Mouse (Mus musculus): ENCODE measurements around the gene Xaf1. TPM values are rescaled to one million over a fixed set of nuclear protein-coding genes. Genes with fewer than 3 reads are reported as not detected.
"Not testable (repeated sequence)": the region's sequence is repeated elsewhere in the genome, so short reads cannot be mapped to it uniquely, and the experiment has no call there.

The Xaf1 gene
- polyA plus RNA-seq, 1 experiment = 28.3 TPM

DNA sequence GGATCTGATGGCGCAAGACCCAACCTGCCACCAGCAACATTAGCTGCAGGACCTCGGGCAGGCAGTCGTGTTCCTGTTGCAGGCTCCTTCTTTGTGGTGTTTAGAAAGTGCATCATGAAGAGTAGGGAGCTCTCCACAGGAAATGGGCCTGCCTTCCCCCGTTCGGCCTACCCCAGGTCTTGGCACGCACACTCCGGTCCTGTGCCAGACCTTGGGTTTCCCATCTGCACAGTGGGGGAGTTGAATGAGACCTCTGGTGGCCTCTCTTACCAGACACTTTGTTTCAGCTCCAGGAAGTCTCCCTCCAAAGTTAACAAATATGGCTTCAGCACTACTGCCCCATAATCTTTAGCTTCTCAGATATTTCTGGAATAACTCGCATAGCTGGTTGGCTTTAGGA is 35.3 kb downstream of the Xaf1 start:
- Histone ChIP-seq H3K27ac (ENCODE audit: insufficient read depth, low read depth, low read length) (no peak overlapping the region), H3K4me1 (ENCODE audit: control insufficient read depth, insufficient read depth, insufficient read length, low read length) (no peaks in the 10 kb centered on the region; the same call in 1 of the 2 replicates), H3K4me3 (ENCODE audit: low read depth, low read length) (no peak overlapping the region), H3K36me3 (ENCODE audit: control insufficient read depth, insufficient read depth, low read length) (no peaks in the 10 kb centered on the region), H3K27me3 (ENCODE audit: control insufficient read depth, insufficient read depth, low read length) (no peaks in the 10 kb centered on the region)
- no peak for TF ChIP-seq CTCF (IDR thresholded peaks at IDR 0.05; ENCODE audit: extremely low read depth, insufficient read length, insufficient replicate concordance, low read depth, low read length)
- no peak for TF ChIP-seq POLR2A (IDR thresholded peaks at IDR 0.05; ENCODE audit: low read depth, low read length)
- WGBS = 73% methylated on average over 8 of the region's 8 CpGs

DNA sequence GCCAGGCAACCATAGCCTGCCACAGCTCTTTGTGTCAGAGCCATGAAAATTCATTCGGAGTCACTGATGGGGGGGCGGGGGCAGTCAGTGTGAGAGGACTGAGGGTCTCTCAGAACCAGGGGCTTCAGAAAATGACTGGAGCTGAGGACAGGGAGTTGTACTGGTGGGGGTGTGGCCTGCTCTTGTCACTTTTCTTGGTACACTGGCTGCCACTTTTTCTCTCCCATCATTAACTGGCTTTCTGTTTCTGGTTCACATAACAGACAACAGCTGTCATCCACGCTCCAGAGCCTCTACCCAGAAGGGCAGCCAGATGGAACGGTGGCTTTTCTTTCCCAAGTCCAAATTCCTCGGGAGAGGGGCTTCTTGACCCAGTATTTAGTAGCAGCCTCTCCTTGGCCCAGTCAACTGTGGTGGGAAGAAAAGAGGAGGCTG is 37.0 kb downstream of the Xaf1 start:
- Histone ChIP-seq H3K4me3 (ENCODE audit: low read depth, low read length) (no peak overlapping the region), H3K27me3 (ENCODE audit: control insufficient read depth, insufficient read depth, low read length) (no peaks in the 10 kb centered on the region), H3K4me1 (ENCODE audit: control insufficient read depth, insufficient read depth, insufficient read length, low read length) (no peaks in the 10 kb centered on the region; the same call in 1 of the 2 replicates), H3K36me3 (ENCODE audit: control insufficient read depth, insufficient read depth, low read length) (no peaks in the 10 kb centered on the region), H3K27ac (ENCODE audit: insufficient read depth, low read depth, low read length) (no peak overlapping the region)
- WGBS = 66% methylated on average over 5 of the region's 5 CpGs
- TF ChIP-seq CTCF (IDR thresholded peaks at IDR 0.05; ENCODE audit: extremely low read depth, insufficient read length, insufficient replicate concordance, low read depth, low read length) (no peak), POLR2A (IDR thresholded peaks at IDR 0.05; ENCODE audit: low read depth, low read length) (no peak)

DNA sequence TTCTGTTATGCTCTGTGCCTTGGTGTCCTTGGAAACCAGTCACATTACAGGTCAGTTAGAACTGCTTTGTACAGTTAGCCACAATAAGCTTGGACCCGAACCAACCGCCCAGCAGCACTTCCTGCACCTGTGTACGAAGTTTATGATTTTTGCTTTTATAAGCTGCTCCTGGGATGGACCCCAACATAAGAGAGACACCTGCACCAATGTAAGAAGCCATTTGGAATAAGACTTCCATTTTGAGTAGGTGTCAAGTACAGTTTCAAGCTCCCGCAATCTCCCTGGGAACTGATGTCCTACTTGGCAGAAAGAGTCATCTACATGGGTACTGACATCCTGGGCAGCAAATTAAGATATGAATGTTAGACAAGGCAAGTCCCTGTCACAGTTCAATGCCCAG is 38.3 kb downstream of the Xaf1 start:
- H3K36me3 ChIP-seq (ENCODE audit: control insufficient read depth, insufficient read depth, low read length) = no peaks in the 10 kb centered on the region
- WGBS = 54% methylated on average over 4 of the region's 4 CpGs
- no peak for TF ChIP-seq CTCF (IDR thresholded peaks at IDR 0.05; ENCODE audit: extremely low read depth, insufficient read length, insufficient replicate concordance, low read depth, low read length)
- no peak for TF ChIP-seq POLR2A (IDR thresholded peaks at IDR 0.05; ENCODE audit: low read depth, low read length)
- H3K4me3 ChIP-seq (ENCODE audit: low read depth, low read length) = no peak overlapping the region
- no peaks in the 10 kb centered on the region for H3K27me3 ChIP-seq (ENCODE audit: control insufficient read depth, insufficient read depth, low read length)
- no peak overlapping the region for H3K27ac ChIP-seq (ENCODE audit: insufficient read depth, low read depth, low read length)
- no peaks in the 10 kb centered on the region; the same call in 1 of the 2 replicates for H3K4me1 ChIP-seq (ENCODE audit: control insufficient read depth, insufficient read depth, insufficient read length, low read length)

DNA sequence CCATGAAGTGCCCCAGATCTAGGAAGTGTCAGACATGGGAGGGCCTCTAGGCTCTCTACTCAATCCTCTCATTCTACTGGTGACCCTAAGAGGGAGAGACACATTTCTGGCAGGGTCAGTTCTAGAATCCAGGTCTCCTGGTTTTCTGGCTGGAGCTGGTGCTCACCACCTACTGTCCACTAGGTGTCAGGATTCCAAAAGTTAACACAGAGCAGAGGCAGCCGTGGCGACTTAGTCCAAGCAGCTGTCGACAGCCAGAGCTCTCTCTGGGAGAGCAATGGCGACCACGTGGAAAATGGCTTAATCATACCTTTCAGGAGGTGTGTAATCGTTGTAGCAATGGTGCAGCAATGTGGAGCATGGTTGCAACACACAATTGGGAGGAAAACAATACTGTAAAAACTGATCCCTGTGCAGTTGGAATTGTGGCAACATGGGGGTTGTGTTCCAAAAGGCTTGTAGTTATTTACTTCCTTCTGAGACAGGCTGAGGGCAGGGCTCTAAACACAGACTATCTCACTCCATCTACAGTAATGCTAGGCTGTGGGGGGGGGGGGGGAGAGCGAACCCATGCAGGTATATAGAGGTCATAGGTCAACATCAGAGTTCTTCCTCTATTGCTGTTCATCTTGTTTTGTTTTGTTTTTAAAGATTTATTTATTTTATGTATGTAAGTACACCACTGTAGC is 41.3 kb downstream of the Xaf1 start:
- no peaks in the 10 kb centered on the region for H3K36me3 ChIP-seq (ENCODE audit: control insufficient read depth, insufficient read depth, low read length)
- H3K27ac ChIP-seq (ENCODE audit: insufficient read depth, low read depth, low read length) = no peak overlapping the region
- 7% methylated on average over 7 of the region's 7 CpGs for WGBS
- no peaks in the 10 kb centered on the region for H3K27me3 ChIP-seq (ENCODE audit: control insufficient read depth, insufficient read depth, low read length)
- no peak for TF ChIP-seq POLR2A (IDR thresholded peaks at IDR 0.05; ENCODE audit: low read depth, low read length)
- peak; percentile 77; the same call in 1 of the 2 replicates for TF ChIP-seq CTCF (IDR thresholded peaks at IDR 0.05; ENCODE audit: extremely low read depth, insufficient read length, insufficient replicate concordance, low read depth, low read length)
- no peak overlapping the region for H3K4me3 ChIP-seq (ENCODE audit: low read depth, low read length)
- no peaks in the 10 kb centered on the region for H3K4me1 ChIP-seq (ENCODE audit: control insufficient read depth, insufficient read depth, insufficient read length, low read length)

DNA sequence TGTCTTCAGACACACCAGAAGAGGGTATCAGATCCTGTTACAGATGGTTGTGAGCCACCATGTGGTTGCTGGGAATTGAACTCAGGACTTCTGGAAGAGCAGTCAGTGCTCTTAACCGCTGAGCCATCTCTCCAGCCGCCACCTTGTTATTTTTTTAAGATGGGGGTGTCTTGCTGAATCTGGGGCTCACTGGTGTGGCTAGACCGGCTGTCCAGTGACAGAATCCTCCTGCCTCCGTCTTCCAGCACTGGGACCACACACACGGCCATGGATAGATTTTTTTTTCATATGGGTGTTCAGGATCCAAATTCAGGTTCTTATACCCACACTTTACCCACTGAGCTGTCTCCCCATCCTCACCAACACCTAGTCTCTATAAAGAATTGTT is 41.8 kb downstream of the Xaf1 start:
- not testable (repeated sequence) for H3K4me3 ChIP-seq (ENCODE audit: low read depth, low read length); H3K27me3 ChIP-seq (ENCODE audit: control insufficient read depth, insufficient read depth, low read length); H3K27ac ChIP-seq (ENCODE audit: insufficient read depth, low read depth, low read length); H3K36me3 ChIP-seq (ENCODE audit: control insufficient read depth, insufficient read depth, low read length); H3K4me1 ChIP-seq (ENCODE audit: control insufficient read depth, insufficient read depth, insufficient read length, low read length)
- 91% methylated on average over 5 of the region's 5 CpGs for WGBS

DNA sequence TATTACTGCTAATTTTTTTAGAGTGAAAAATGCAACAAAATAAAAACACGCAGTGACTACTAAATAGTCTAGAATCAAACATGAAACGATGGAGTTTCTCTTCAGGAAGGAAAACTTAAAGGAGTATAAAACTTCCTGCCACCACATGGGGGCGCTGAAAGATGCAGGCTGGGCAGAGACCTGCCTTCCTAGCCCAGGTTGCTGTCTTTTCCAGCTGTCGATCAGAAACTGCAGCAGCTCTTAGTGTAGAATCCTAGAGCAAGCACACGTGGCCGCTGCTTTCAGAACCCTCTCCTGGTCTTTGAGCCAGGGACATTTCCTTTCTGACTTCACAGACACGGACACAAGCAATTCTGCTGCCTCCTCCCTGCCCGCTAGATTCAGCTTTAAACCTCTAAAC is 42.5 kb downstream of the Xaf1 start:
- H3K27me3 ChIP-seq (ENCODE audit: control insufficient read depth, insufficient read depth, low read length) = no peaks in the 10 kb centered on the region
- no peaks in the 10 kb centered on the region for H3K36me3 ChIP-seq (ENCODE audit: control insufficient read depth, insufficient read depth, low read length)
- TF ChIP-seq CTCF (IDR thresholded peaks at IDR 0.05; ENCODE audit: extremely low read depth, insufficient read length, insufficient replicate concordance, low read depth, low read length) (peak; percentile 62; the same call in 1 of the 2 replicates), POLR2A (IDR thresholded peaks at IDR 0.05; ENCODE audit: low read depth, low read length) (no peak)
- no peak overlapping the region for H3K27ac ChIP-seq (ENCODE audit: insufficient read depth, low read depth, low read length)
- no peaks in the 10 kb centered on the region for H3K4me1 ChIP-seq (ENCODE audit: control insufficient read depth, insufficient read depth, insufficient read length, low read length)
- whole genome bisulfite sequencing = 31% methylated on average over 8 of the region's 8 CpGs
- H3K4me3 ChIP-seq (ENCODE audit: low read depth, low read length) = no peak overlapping the region

DNA sequence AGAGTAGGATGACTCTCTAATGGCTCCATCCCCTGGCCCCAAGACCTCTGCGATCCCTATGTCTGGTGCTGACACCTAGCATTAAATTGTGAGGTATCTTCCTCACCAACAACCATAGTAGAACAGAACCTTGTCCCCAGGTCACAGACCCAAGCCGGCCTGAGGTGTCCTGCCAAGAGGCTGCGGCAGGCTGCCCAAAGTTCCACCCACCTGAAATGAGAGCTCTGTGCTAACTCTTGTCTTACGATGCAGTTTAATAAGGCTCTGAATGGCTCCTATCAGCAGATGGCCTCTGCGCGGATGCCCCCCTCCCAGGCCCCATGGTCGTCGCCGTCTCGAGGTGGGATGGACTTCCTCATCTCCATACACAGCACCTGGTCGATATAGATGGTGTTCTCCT is 43.1 kb downstream of the Xaf1 start:
- no peak for TF ChIP-seq POLR2A (IDR thresholded peaks at IDR 0.05; ENCODE audit: low read depth, low read length)
- TF ChIP-seq CTCF (IDR thresholded peaks at IDR 0.05; ENCODE audit: extremely low read depth, insufficient read length, insufficient replicate concordance, low read depth, low read length) = no peak
- Histone ChIP-seq H3K4me1 (ENCODE audit: control insufficient read depth, insufficient read depth, insufficient read length, low read length) (no peaks in the 10 kb centered on the region), H3K36me3 (ENCODE audit: control insufficient read depth, insufficient read depth, low read length) (no peaks in the 10 kb centered on the region), H3K27me3 (ENCODE audit: control insufficient read depth, insufficient read depth, low read length) (no peaks in the 10 kb centered on the region), H3K4me3 (ENCODE audit: low read depth, low read length) (no peak overlapping the region), H3K27ac (ENCODE audit: insufficient read depth, low read depth, low read length) (no peak overlapping the region)
- WGBS = 79% methylated on average over 11 of the region's 11 CpGs
